Mouse (Mus musculus): ENCODE measurements around the gene Tmem199. TPM values are rescaled to one million over a fixed set of nuclear protein-coding genes. Genes with fewer than 3 reads are reported as not detected.

Tmem199 gene
- polyA plus RNA-seq, 1 experiment from 2014 or later, result 48.0 TPM

DNA sequence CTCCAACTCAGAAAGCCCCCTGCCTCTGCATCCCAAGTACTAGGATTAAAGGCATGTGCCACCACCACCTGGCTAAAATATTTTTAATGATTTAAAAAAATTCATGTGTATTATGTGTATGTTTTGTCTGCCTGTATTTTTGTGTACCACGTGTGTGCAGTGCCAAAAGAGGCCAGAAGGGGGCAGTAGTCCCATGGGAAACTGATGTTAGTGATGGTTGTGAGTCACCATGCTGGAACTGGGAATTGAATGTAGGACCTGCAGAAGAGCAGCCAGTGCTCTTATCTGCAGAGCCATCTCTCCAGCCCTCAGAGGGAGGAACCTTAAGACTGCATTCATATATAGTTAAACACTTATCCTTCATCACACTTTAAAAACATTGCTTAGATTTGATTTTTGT is 50.1 kb downstream of the Tmem199 start:
- ATAC-seq (no peak), DNase-seq (ENCODE audit: low read depth, low spot score) (no peak)
- in situ Hi-C loops (cut with MboI; ENCODE audit: low pct_unique_long_range_greater_than_20kb), result no loop called here
- H3K27me3 ChIP-seq, result peaks cover 6% of the 10 kb centered on the region
- TF ChIP-seq CTCF (IDR thresholded peaks at IDR 0.05), result no peak
- ChIA-PET POLR2A (no interaction called here), CTCF (interaction anchor here (1.1 to 1.3 kb wide), 2 partner anchors 8 to 14 kb away, joined by 3 to 4 read pairs; no protein-coding TSS in a partner anchor)

DNA sequence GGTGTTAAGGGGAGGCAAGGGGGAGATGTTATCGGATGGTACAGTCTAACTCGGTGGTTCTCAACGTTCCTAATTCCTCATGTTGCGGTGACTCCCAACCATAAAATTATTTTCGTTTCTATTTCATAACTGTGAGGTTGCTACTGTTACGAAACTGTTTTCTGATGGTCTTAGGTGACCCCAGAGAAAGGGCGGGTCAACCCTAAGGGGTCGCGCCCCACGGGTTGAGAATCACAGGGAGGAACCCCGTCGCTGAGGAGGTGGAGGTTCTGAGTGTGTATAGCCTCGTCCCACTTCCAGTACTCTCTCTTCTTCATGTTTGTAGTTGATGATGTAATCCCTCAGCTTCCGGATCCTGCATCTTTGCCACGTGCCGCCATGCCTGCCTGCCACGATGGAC is 53.2 kb downstream of the Tmem199 start:
- TF ChIP-seq CTCF (IDR thresholded peaks at IDR 0.05), result no peak
- no peak for DNase-seq (ENCODE audit: low read depth, low spot score)
- in situ Hi-C loops (cut with MboI; ENCODE audit: low pct_unique_long_range_greater_than_20kb), result no loop called here
- peaks cover 6% of the 10 kb centered on the region for H3K27me3 ChIP-seq
- no peak for ATAC-seq
- ChIA-PET POLR2A (no interaction called here), CTCF (no interaction called here)

Other genes with a start within 250 kb of the Tmem199 start
- gene BC030499, start 221.3 kb downstream of the Tmem199 start, polyA plus RNA-seq (2021), result 0.30 TPM
- 45.2 TPM for gene Spag5, start 210.6 kb downstream of the Tmem199 start, polyA plus RNA-seq (2021)
- 0.32 TPM for gene Aldoc, start 189.2 kb downstream of the Tmem199 start, polyA plus RNA-seq (2021)
- gene Pigs, start 183.8 kb downstream of the Tmem199 start, polyA plus RNA-seq (2021), result 96.5 TPM
- 55.0 TPM for gene Unc119, start 168.7 kb downstream of the Tmem199 start, polyA plus RNA-seq (2021)
- 0.37 TPM for gene Foxn1, start 125.6 kb downstream of the Tmem199 start, polyA plus RNA-seq (2021)
- gene Slc13a2, start 90.0 kb downstream of the Tmem199 start, polyA plus RNA-seq (2021), result 1.1 TPM
- 15.6 TPM for gene Slc46a1, start 46.5 kb downstream of the Tmem199 start, polyA plus RNA-seq (2021)
- 1.4 TPM for gene Sarm1, start 14.4 kb downstream of the Tmem199 start, polyA plus RNA-seq (2021)
- not detected for gene Vtn, start 13.1 kb downstream of the Tmem199 start, polyA plus RNA-seq (2021)
- gene Sebox, start 8.7 kb downstream of the Tmem199 start, polyA plus RNA-seq (2021), result not detected
- gene Poldip2, start within 50 bp of the Tmem199 start, polyA plus RNA-seq (2021), result 148 TPM
- 68.3 TPM for gene Tnfaip1, start 24.2 kb upstream of the Tmem199 start, polyA plus RNA-seq (2021)
- 77.8 TPM for gene Ift20, start 24.2 kb upstream of the Tmem199 start, polyA plus RNA-seq (2021)
- 19.1 TPM for gene Tmem97, start 38.6 kb upstream of the Tmem199 start, polyA plus RNA-seq (2021)
- gene Nlk, start 185.2 kb upstream of the Tmem199 start, polyA plus RNA-seq (2021), result 22.7 TPM
- 26.9 TPM for gene Ccnq, start 239.6 kb upstream of the Tmem199 start, polyA plus RNA-seq (2021)